Mouse (Mus musculus): ENCODE results near the gene Lst1.

Gene Lst1

DNA sequence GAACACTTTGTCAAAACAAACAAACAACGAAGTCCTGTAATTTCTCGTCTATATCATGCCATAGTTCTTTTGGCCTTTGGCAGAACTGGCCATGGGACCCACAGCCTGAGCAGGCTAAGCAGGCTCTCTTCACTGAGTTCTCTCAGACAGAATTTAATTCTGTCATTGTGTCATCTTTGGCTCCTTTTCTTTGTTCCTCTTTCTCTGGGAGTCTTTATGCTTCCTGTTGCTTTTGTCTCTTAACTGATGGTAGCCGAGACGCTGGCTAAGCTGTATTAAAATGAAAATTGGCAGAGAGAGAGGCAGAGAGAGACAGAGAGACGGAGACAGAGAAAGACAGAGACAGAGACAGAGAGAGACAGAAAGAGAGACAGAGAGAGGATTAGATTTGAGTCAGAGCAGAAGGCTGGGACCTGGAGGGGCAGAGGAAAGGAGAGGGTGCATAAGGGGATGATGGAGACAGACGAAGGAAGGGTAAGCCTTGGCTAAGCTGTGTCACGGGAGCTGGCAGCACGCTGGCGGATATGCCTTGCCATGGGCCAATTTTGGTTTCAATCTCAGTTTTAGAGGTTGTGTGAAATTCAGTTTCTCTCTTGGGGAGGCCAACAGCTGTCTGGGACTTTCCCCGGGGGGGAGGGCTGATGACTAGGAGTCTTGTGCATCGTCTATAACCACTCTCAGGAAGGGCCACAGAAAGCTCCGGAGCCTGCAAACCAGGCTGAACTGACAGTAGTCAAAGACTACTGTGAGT, 21.7 kb upstream of the Lst1 start:
- DNase-seq (ENCODE audit: low read depth, low spot score), result no peak

DNA sequence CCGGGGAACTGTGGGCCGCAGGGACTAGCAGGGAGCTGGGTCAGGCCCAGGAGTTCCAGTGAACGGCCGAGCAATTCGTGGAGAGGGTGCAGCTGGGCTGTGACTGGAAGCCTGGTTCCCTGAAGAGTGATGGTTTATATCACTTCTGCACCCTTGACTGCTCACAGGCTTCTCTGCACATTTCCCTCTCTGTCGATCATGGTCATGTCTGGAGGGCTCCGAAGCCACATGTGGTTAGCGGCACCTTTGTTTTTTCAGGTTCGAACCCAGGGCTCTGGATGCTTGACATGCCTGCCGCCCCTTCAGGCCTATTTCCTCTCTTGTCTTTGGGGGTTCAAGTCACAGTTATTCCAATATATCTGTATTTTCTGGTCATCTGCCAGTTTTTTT, 17.1 kb upstream of the Lst1 start:
- DNase-seq (ENCODE audit: low read depth, low spot score), result no peak

DNA sequence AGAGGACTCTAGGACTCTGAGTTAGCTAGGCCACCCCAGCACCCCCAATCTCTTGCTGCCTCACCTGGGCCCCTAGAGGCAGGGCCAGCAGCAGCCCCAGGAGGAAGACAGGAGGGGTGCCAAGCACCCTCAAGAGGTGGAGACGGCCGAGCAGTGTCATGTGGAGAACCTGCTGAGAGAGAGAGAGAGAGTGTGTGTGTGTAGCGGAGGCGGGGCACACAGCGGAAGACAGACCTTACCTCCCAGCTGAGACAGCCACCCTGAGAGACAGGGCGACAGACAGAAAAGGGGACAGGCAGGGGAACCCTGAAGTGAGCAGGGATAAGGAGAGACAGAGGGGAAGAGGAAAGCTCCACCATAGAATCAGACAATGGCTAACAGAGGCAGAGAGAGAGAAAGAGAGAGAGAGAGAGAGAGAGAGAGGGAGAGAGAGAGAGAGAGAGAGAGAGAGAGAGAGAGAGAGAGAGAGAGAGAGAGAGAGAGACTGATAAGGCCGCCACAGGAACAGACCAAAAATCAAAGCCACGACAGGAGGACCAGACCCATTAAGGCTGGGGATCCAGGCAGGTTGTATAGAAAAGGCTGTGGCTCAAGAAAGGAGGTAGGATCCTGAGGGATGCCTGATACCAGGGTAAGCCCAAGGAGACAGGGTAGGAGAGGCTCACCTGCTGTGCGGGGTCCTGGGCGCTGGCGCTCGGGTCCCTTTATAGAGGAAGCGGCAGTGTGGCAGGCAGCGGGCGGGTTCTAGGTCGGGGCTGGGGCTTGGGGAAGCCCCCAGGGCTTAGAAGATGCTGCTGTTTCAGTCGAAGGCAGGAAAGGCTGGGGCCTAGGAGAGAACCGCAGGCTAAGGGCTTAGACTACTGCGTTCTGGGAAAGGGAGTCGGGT, 16.5 kb upstream of the Lst1 start, which contains the start of gene Lta:
TSS of gene Lta (minus strand) at position 858 of the 886 bp plus-strand sequence.
- DNase-seq (ENCODE audit: low read depth, low spot score), result no peak

DNA sequence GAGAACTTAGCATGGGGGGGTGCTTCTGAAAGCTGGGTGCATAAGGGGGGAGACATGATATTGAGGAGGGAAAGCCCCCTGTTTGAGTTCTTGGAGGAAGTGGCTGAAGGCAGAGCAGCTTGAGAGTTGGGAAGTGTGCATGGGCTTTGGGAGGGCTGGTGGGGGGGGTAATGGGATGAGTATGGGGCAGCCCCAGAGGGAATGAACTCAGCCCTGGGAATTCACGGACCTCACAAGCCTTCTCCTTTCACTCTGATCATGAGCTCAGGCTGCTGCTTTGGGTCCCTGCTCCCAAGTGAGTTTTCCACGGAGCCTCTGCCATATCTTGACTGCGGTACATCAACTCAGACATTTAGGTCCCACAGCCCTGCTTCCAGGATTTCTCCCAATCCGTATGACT, 14.2 kb upstream of the Lst1 start:
- no peak for DNase-seq (ENCODE audit: low read depth, low spot score)

DNA sequence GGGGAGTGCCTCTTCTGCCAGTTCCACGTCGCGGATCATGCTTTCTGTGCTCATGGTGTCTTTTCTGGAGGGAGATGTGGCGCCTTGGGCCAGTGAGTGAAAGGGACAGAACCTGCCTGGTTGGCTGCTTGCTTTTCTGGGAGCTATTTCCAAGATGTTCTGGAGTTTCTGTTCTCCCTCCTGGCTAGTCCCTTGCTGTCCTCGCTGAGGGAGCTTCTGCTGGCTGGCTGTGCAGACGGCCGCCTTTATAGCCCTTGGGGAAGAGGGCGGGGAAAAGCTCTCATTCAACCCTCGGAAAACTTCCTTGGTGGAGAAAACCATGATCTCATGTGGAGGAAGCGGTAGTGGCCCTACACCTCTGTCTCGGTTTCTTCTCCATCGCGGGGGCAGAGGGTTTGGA, 13.5 kb upstream of the Lst1 start, which contains the start of gene Tnf:
TSS of gene Tnf (minus strand) at position 221 of the 400 bp plus-strand sequence.
- no peak for DNase-seq (ENCODE audit: low read depth, low spot score)

DNA sequence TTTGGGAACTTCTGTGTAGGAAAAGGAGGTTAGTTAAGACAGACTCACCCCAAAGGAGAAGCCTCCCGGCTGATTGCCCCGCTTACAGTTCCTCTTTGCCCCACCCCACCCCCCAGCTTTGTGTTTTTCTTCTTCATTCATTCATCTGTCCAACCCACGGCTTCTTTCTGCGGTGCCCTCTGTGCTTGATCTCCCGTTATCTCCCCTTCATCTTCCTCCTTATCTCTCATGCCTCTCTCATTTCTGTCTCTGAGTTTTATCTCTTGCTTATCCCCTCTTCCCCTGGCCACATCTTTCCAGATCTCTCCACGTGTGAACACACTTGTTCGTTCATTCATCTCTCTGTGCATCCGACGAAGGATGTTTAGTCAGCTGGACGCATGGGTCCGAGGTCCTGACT, 12.9 kb upstream of the Lst1 start:
- no peak for DNase-seq (ENCODE audit: low read depth, low spot score)

DNA sequence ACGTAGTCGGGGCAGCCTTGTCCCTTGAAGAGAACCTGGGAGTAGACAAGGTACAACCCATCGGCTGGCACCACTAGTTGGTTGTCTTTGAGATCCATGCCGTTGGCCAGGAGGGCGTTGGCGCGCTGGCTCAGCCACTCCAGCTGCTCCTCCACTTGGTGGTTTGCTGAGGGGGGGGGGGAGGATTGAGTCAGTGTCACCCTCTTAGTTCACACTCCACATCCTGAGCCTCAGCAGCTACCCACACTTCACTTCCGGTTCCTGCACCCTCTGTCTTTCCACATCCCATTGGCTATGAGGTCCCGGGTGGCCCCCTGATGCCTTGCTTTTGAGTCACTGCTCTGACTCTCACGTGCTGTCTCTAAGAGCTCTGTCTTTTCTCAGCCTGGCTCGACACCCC, 12.2 kb upstream of the Lst1 start:
- no peak for DNase-seq (ENCODE audit: low read depth, low spot score)

DNA sequence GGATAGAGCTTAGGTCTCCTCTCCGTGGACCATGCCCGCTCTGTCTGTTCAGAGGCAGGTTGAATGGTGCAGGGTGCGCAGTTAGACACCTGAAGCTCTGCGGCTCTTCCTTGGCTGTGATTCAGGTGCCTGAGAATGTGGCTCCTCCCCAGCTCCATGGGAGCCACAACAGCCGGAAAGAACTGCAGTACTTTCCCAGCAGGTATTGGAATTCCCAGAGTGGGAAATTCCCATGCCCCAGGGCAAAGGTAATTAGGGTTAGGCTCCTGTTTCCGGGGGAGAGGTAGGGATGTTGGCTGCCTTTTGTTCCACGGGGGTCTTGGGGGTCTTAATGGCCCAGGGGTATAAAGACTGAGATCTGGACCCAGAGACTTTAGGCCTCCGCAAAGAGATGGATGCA, 10.7 kb upstream of the Lst1 start:
- DNase-seq (ENCODE audit: low read depth, low spot score), result peak; percentile 65

DNA sequence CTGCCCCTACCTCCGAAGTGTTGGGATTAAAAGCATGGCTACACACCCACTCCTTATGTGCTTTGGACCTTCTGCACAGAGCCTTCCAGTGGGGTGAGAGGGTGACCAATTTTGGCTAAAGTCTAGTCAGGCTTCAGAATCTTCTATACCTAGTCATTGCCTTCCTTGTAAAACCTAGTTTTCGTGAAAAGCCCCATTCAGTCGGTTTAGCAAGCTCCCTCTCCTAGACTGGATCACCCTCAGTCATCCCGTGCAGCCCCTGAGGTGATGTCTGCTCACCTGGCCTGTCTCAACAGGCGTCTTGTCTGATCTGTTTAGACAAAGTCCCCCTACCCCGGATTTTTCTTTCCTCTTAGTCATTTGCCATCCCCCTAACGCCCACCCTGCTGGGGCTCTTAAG, 9.8 kb upstream of the Lst1 start:
- no peak for DNase-seq (ENCODE audit: low read depth, low spot score)

DNA sequence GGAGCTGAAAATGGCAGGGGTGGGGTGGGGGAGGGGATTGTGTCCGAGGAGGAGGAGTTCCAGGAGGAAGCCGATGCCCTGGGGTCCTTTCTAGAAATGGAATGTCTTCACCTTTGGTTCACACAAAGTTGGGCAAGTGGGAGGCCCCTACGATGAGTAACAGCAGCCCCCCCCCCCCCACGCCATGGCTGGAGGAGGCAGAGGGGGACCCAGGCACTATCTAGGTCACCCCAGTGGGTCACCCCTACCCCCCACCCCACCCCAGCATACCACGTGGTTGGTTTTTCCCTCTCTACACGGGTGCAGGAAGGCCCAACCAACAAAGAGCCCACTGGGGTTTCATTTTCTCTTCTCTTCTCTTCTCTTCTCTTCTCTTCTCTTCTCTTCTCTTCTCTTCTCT, 8.9 kb upstream of the Lst1 start:
- no peak for DNase-seq (ENCODE audit: low read depth, low spot score)

DNA sequence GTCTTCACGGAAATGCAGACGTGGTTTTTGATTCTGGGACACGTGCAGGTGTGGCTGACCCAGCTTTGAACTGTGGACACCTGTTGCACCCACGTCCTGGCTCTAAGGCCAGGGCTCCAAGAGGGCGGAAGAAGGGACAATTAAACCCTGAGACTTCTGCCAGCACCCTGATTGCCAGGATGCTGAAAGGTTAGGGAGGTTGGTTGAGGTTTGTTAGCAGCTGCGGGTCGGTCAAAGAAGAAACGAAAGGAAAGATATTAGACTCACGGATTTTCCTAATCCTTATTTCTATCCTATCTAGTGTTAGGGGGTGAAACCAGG, 8.0 kb upstream of the Lst1 start:
- DNase-seq (ENCODE audit: low read depth, low spot score), result no peak

DNA sequence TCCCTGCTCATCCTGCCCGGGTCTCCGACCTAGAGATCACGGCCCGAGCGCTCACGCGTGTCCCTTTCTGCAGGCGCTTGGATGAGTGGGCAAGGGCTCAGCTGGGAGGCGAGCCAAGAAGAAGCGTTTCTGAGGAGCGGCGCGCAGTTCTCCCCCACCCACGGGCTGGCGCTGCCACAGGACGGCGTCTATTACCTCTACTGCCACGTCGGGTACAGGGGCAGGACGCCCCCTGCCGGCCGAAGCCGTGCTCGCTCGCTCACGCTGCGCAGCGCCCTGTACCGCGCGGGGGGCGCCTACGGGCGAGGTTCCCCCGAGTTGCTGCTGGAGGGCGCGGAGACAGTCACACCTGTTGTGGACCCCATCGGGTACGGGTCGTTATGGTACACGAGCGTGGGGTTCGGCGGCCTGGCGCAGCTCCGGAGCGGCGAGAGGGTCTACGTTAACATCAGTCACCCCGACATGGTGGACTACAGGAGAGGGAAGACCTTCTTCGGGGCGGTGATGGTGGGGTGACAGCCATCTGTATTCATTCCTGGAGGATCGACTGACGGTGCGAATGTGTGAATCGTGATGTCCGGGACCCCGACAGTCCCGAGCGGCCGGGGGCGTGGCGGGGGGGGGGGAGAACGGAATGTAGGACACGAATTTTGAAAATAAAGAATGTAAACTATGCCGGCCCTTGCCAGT, 7.5 kb upstream of the Lst1 start:
- peak; percentile 69 for DNase-seq (ENCODE audit: low read depth, low spot score)

DNA sequence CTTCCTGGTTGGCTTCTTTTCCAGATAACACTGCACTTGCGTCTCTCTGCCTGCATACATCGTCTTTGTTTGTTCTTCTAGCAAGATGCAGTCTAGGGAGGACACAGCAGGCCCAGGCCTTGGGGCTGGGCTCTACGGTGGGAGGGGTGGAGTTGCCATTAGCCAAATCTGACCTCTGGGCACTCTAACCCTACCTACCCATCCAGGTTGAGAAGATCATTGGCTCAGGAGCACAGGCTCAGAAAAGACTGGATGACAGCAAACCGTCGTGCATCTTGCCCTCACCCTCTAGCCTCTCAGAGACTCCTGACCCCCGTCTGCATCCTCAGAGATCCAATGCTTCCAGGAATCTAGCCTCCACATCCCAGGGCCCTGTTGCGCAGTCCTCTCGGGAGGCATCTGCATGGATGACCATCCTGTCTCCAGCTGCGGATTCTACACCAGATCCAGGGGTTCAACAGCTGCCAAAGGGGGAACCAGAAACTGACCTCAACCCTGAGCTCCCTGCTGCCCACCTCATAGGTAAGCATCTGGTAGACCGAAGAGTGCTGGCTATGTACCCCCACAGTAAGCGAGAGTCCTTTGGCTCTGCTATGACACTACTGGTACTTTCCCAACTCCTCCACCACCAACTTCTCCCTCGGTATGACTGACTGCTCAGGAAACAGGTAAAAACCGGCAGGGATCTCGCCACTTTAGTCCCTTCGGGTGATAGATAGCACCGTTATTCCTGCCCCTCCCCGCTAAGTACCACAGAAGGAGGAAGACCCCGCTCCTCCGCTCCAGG, 6.8 kb upstream of the Lst1 start:
- DNase-seq (ENCODE audit: low read depth, low spot score), result no peak

DNA sequence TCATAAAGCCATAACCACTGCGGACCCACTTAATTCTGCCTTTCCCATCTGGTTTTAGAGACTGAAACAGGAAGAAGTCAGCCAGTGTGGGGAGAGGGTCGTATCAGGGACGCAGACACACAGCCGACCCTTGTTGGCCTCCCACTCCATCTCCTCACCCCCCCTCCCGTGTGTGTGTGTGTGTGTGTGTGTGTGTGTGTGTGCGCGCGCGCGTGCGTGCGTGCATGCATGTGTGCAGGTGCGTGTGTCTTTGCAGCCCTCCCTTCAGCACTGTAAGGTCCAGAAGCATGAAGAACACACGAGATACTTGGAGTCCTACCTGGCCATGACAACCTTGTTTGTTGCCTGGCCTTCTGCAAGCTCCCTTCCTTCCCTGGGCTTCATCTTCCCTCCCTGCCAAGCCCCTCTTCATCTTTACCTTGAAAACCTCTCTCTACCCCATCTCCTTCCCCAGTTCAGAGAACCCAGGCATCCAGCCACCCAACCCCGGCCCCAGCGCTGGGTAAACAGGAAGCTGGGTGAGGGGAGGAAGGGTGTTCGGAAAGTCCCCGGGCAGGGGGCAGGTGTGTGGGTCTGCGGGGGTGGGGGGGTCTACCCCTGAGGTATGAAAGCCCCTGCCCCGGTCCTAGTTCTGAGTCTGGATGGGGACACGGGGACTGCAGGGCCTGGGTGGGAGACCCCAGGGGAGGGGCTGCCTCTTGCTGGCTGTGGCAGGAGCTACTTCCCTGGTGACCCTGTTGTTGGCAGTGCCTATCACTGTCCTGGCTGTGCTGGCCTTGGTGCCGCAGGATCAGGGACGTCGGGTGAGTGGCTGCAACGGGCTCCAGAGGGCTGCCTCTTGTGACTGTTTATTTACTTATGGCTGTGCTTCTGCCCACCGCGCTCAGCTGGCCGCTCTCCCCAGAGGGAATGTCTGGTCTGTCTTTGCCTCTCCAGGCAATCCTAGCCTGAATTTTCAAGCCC, 5.9 kb upstream of the Lst1 start, which contains the start of gene Ltb:
TSS of gene Ltb (plus strand) at position 559 of the 963 bp plus-strand sequence.
- DNase-seq (ENCODE audit: low read depth, low spot score), result no peak

DNA sequence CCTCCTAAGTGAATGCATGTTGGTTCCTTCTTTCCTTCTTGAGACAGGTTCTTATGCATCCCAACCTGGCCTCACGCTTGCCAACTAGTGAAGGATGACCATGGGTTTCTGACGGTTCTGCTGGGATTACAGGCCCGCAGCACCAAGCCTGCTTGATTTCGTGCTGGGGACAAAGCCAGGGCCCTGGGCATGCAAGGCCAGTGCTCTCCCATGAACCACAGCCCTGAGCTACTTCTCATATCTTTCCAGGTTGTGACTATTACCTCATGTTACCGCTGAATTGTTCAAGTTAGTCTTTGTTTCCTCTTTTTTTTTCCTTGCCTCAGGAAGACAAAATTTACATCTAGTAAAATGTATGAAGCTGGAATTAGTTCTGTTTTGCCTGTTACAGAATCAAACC, 4.7 kb upstream of the Lst1 start:
- no peak for DNase-seq (ENCODE audit: low read depth, low spot score)

DNA sequence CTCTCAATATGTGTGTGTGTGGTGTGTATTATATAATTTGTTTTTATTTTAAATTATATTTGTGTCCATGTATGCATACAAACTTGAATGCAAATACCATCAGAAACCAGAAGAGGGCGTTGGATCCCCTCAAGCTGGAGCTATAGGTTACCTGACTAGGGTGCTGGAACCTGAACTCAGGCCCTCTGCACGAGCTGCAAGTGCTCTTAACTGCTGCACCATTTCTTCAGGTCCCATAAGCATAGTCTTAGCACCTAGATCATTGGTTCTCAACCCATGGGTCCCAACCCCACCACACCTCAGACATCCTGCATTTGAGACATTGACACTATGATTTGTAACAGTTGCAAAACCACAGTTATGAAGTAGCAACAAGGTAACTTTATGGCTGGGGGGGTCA, 3.5 kb upstream of the Lst1 start:
- no peak for DNase-seq (ENCODE audit: low read depth, low spot score)

DNA sequence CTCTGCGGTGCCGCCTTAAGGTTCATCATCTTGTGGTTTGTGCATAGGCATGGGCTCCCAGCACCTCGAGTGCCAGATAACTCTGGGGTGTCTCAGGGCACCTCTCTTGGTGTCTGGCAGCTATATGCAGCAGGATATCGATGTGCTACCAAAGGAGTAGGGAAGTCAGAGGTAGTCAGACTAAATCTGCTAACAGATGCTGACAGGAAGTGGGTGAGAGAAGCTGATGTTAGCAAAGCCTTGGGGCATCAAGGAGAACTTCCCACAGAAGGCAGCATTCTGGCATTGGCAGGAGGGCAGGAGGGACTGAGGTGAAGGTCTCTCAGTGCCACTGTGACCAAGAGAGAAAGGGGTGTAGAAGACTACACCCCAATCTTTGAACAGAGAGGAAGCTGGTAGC, 1.9 kb upstream of the Lst1 start:
- no peak for DNase-seq (ENCODE audit: low read depth, low spot score)

DNA sequence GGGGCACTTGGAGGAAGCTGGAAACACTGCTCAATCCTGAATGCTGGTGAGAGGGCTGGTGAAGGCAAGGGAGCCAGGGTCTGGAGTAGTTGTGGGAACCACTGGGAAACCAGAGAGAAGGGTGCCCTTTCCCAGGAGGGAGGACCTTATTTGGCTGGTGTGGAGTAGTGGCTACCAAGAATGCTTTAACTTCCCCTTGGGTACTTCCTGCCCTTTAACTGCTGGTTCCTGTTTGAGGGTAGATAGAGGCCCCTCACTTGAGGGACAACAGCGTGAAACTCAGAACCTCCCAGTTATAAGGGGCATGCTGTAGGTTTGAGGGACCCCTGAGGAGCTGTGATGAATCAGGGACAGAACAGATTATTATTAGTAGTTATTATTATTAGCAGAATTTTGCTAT, 947 bp upstream of the Lst1 start:
- no peak for DNase-seq (ENCODE audit: low read depth, low spot score)

DNA sequence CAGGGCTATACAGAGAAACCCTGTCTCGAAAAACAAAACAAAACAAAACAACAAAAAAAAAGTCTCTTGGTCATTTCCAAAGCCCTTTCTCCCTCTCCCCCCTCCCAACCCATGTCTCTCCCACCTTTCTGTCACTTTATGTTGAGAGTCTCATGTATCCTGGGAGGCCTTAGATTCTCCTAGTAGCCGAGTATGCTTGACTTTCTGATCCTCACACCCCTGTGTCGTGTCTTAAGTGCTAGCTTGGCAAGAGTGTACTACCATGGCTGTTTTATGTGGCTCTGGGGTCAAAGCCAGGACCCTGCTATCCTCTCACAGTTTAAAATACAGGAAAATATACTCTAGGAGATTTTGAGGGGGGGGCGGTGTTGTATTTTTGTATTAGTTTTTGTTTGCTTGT, 894 bp downstream of the Lst1 start:
- no peak for DNase-seq (ENCODE audit: low read depth, low spot score)

DNA sequence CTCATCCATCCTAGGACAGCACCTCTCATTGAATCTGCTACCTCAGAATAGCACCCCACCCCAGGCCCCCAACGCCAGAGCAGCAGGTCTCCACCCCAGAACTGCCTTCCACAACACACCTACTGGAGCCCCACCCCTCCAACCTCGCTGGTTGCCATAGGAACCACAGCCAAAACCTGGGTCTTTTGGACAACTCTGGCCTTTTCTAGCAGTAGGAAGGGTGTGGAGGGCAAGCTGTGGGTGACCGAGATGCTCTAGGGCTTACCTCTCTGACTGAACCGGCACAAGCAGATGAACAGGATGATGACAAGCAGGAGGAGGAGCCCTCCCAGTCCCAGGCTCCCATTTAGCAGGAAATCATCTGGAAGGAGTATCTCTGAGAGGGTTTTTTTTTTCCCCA, 1.6 kb downstream of the Lst1 start:
- DNase-seq (ENCODE audit: low read depth, low spot score), result peak; percentile 95

Data from ES-CJ7 (cell line).